In genomic region chr3:149404691-149405090, GRCm38 (mm10) we compare ENCODE assay signal across 21 mouse cellular contexts.
DNase-seq lines count a peak whose midpoint lies in the region; ATAC-seq lines count a peak whose summit lies in the region.
"Had no signal": no experiment of that assay in that cellular context is flagged by ENCODE, and none has a peak within 500 bp of the region (broad histone marks: within the 10 kb centered on the region; RNA-seq: fewer than 3 reads in every experiment).

No protein-coding gene starts in this region.

- H3K4me1 ChIP-seq in heart, embryonic 15.5 days (replicated peaks), result peaks cover 6% of the 10 kb centered on the region; the same call in 1 of the 2 replicates
- peaks cover 10% of the 10 kb centered on the region; the same call in 1 of the 2 replicates for H3K4me1 ChIP-seq in heart, embryonic 12.5 days (replicated peaks)
- 0 out of 2 replicates have a peak, but pooled peaks cover 10% of the 10 kb centered on the region for H3K4me1 ChIP-seq in midbrain, embryonic 13.5 days (replicated peaks)

- WGBS in heart, embryonic 15.5 days, result 68% methylated on average over 14 of the region's 14 CpGs
- WGBS in heart, embryonic 12.5 days, result 69% methylated on average over 14 of the region's 14 CpGs
- WGBS in midbrain, embryonic 13.5 days, result 94% methylated on average over 14 of the region's 14 CpGs

- H3K4me2 ChIP-seq in heart, embryonic 15.5 days, result no peak overlapping the region
- H3K4me2 ChIP-seq in heart, embryonic 12.5 days, result no peak overlapping the region
- H3K4me2 ChIP-seq in midbrain, embryonic 13.5 days (replicated peaks), result no peak overlapping the region
- H3K4me2 ChIP-seq: embryonic facial prominence, embryonic 12.5 days; forebrain, embryonic 15.5 days; hindbrain, embryonic 12.5 days had no signal

- no peak overlapping the region for H3K4me3 ChIP-seq in heart, embryonic 15.5 days
- no peak overlapping the region for H3K4me3 ChIP-seq in heart, embryonic 12.5 days
- no peak overlapping the region for H3K4me3 ChIP-seq in midbrain, embryonic 13.5 days (replicated peaks)
- H3K4me3 ChIP-seq: embryonic facial prominence, embryonic 12.5 days; forebrain, embryonic 15.5 days; hindbrain, embryonic 12.5 days had no signal

- H3K27me3 ChIP-seq in heart, embryonic 15.5 days, result no peaks in the 10 kb centered on the region
- no peaks in the 10 kb centered on the region for H3K27me3 ChIP-seq in heart, embryonic 12.5 days (replicated peaks)
- no peaks in the 10 kb centered on the region for H3K27me3 ChIP-seq in midbrain, embryonic 13.5 days
- H3K27me3 ChIP-seq: embryonic facial prominence, embryonic 12.5 days; forebrain, embryonic 15.5 days; hindbrain, embryonic 12.5 days had no signal

- no peaks in the 10 kb centered on the region for H3K36me3 ChIP-seq in heart, embryonic 15.5 days
- no peaks in the 10 kb centered on the region for H3K36me3 ChIP-seq in heart, embryonic 12.5 days
- H3K36me3 ChIP-seq in midbrain, embryonic 13.5 days, result no peaks in the 10 kb centered on the region
- H3K36me3 ChIP-seq: embryonic facial prominence, embryonic 12.5 days; forebrain, embryonic 15.5 days; hindbrain, embryonic 12.5 days had no signal

- H3K9me3 ChIP-seq in heart, embryonic 15.5 days (replicated peaks), result no peaks in the 10 kb centered on the region
- no peaks in the 10 kb centered on the region for H3K9me3 ChIP-seq in heart, embryonic 12.5 days (replicated peaks)
- H3K9me3 ChIP-seq in midbrain, embryonic 13.5 days, result no peaks in the 10 kb centered on the region
- H3K9me3 ChIP-seq: embryonic facial prominence, embryonic 12.5 days; forebrain, embryonic 15.5 days; hindbrain, embryonic 12.5 days had no signal

- ATAC-seq in heart, embryonic 15.5 days (replicated peaks; ENCODE audit: insufficient number of reproducible peaks, insufficient read depth, low FRiP score, low read depth), result no peak
- no peak for ATAC-seq in heart, embryonic 12.5 days (ENCODE audit: insufficient number of reproducible peaks, low FRiP score)
- ATAC-seq in midbrain, embryonic 13.5 days, result no peak
- ATAC-seq: activated CD4-positive, CD25-positive, alpha-beta regulatory T cell, adult 4 months; forebrain, embryonic 15.5 days; hindbrain, embryonic 16.5 days; inflammation-experienced regulatory T-cells, adult 6 months; intestine, postnatal 0 days had no signal

- no peak overlapping the region for H3K9ac ChIP-seq in heart, embryonic 15.5 days
- H3K9ac ChIP-seq in heart, embryonic 12.5 days, result no peak overlapping the region
- H3K9ac ChIP-seq in midbrain, embryonic 13.5 days (replicated peaks), result no peak overlapping the region
- H3K9ac ChIP-seq: embryonic facial prominence, embryonic 12.5 days; forebrain, embryonic 15.5 days; hindbrain, embryonic 12.5 days had no signal

- H3K27ac ChIP-seq in heart, embryonic 15.5 days, result peak overlapping the region; percentile 40; the same call in 1 of the 2 replicates
- no peak overlapping the region for H3K27ac ChIP-seq in heart, embryonic 12.5 days (ENCODE audit: poor library complexity, severe bottlenecking)
- H3K27ac ChIP-seq in midbrain, embryonic 13.5 days, result no peak overlapping the region
- H3K27ac ChIP-seq: embryonic facial prominence, embryonic 12.5 days; forebrain, embryonic 15.5 days; hindbrain, embryonic 12.5 days had no signal

- intact Hi-C loops in heart, postnatal 25 days (cut with DNase I), result no loop called here

- peak; percentile 87 for DNase-seq in heart, adult 11 months
- no peak for DNase-seq in heart, postnatal 25 days (ENCODE audit: low spot score)
- DNase-seq in right cerebral cortex, adult 2 months (ENCODE audit: low spot score in 2 of 2), result peak; percentile 15 to 31
- no peak for DNase-seq in right cerebral cortex, postnatal 25 days
- peak; percentile 43 for DNase-seq in testis, postnatal 14 days (ENCODE audit: low spot score)
- DNase-seq: adrenal gland, postnatal 14 days; cerebellum, adult 8-10 months; cerebellum, postnatal 14 days; embryo, embryonic 11 days; gastrocnemius, postnatal 14 days; kidney, adult 8-10 months had no signal

Comparison
In these comparisons a context has a peak if more than half of its experiments do, and no peak if none do; other contexts are left out.
1. DNase-seq: peak in heart, adult 11 months (single experiment), right cerebral cortex, adult 2 months (2 of 2) and testis, postnatal 14 days (single experiment); none in heart, postnatal 25 days (single experiment) and right cerebral cortex, postnatal 25 days (single experiment).